Mouse (Mus musculus) spleen, postnatal 4 days (tissue): ENCODE data around the gene 2810004N23Rik.

Experiments used
- DNase-seq, 2 experiments: peaks; one replicate each; pipeline ENCODE4 v3.0.0; 2022; ENCODE audit warnings: low spot score in 2 of 2

2810004N23Rik gene

DNA sequence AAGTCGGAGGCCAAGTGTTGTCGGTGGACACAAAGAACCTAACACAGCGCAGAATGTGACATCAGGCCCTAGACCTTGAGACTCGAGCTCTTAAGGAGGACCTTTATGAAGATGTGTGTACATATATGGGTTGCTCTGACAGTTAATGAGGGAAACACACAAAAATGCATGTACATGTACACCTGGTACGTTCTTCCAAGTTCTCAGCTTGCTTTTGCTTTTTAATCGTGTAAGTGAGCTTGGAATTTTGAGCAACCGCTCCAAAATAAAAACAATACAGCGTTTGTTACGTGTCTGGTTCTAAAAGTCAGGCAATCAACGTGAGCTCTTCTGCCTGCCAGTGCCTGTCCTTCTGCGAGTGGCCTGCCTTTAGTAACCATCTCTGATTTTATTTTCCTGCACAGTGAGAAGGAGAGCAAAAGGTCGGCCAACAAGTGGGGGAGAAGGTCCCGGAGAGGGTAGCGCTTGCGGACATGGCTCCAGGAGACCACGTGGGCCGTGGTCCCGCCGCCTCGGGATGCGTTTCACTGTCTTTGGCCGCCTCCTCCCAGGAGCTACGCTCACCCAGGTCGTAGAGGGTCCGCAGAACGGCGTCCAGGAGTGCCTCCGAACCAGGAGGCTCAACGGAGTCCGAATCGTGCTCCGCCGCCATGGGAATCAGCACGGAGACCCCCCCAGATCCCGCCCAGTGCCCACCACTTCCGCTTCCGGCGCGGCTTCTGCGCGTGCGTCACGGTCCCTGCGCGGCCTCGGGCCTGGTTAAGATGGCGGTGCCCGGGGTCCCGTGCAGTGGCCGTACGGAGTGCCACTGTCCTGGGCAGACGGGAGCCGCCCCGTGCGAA lies at the start of gene 2810004N23Rik, which contains the start of gene Gnpat:
Gene 2810004N23Rik, minus strand, starts transcription at position 800 of the 842 bp plus-strand sequence.
Gene Gnpat, plus strand, starts transcription at position 713 of the 842 bp plus-strand sequence.
- DNase-seq: peak; percentile 88 to 96

DNA sequence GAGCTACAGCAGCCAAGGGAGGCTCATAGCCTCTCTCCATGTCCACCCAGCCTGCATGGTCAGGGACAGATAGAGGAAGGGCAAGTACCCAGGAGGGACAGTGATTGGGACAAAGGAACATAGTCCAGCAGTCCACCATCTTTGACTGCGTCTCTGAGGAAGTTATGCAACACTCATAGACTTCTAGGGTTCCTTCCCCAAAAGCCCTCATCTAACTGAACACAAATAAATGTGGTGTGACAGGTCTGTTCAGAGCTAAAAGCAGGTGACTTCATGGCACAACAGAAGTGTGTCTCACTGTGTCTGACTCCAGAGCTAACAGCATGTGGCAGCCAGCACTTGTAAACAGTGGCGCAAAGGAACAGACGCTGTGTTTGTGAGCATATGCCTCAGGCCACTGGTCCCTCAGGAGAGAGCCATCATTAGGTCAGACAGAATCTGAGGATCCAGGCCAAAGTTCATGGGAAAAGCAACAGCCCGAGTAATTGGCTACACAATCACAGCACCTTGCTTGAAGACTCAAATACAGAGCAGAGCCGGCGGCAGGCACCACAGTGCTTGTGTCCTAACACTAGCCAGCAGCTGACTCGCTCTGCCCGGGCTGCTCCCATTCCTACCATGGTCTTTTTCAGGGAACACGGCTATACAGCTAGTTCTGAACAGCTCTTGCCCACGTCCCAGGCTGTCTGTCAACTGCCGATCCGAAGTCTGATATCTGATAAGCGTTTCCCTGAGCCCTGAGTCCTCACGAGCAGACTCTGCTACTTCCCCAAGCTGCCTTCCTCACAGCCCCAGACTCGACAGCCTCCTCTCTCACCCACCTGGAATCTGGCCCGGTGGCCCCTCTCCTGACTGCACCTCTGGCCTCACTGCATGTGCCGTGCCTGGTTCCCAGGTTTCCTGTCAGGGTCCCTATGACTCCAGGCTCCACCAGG lies 49.3 kb upstream of the 2810004N23Rik start:
- DNase-seq: no peak

DNA sequence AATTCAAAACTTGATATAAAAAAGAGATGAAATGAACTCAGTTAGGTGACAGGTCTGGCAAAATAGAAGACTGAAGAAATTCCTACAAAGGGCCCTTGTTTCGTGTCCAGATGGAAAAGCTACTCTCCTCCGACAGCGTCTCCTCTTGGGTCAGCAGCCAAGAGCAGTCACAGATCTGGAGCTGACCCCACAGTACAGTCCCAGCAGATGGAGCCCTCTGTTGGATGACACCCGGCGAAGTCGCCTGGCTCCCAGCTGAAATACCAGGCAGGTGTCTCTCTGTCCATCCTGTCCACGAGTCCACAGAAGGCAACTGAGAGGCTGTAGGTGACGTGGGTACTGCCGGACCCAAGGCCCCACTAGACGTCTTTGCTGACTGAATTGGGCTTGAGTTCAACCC lies 47.4 kb upstream of the 2810004N23Rik start:
- DNase-seq: no peak

DNA sequence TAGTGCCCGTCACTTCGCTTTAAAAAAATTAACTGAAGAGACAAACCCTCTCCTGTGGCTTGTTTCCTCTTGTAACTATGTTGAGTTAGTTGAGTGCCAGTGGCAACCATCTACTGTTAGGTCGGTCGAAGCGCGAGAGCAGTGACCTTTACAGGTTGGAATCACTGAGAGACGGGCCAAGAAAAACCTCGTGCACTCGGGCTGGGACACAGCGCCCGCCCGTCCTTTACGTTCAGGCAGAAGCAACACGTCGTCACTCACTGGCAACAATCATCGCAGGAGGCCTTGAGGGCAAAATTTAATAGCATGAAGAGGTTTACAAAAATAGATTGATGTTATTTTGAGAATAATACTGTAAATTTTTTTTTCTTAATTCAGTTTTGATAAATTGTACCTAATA lies 47.0 kb upstream of the 2810004N23Rik start:
- DNase-seq: no peak

DNA sequence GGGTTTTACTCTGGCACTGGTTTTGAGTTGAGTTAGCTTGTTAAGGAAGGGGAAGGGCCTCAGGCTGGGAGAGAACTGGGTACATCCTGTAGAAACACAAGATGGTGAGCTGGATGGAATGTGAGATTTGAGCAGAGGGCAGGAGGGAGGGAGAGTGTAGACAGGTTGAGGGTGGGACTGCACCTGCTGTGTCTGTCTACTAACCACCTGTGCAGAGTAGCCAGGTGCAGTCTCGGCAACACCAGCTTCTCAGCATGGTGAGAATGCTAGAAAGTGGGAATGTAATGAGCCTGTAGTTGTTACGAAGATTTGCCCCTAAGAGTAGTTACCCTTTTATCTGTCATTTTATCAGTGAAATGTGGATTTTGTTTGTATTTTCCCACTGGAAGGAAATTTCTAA lies 42.6 kb upstream of the 2810004N23Rik start:
- no peak for DNase-seq

DNA sequence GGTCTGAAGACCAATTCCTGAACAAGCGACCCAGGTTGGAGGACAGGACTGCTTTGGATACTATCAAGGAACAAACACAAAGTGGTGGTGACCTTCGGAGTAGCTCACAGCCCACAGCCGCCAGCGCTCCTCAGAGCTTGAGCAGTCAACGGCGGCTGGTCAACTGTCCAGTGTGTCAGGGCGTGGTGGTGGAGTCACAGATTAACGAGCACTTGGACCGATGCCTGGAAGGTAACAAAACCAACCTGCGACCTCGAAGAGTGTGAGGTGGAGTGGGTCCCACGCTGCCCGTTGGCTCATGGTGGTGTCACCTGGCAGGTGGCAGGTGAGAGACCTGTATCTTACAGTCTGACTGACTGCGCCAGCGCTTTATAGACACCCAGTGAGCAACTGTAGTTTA lies 40.3 kb upstream of the 2810004N23Rik start:
- no peak for DNase-seq

DNA sequence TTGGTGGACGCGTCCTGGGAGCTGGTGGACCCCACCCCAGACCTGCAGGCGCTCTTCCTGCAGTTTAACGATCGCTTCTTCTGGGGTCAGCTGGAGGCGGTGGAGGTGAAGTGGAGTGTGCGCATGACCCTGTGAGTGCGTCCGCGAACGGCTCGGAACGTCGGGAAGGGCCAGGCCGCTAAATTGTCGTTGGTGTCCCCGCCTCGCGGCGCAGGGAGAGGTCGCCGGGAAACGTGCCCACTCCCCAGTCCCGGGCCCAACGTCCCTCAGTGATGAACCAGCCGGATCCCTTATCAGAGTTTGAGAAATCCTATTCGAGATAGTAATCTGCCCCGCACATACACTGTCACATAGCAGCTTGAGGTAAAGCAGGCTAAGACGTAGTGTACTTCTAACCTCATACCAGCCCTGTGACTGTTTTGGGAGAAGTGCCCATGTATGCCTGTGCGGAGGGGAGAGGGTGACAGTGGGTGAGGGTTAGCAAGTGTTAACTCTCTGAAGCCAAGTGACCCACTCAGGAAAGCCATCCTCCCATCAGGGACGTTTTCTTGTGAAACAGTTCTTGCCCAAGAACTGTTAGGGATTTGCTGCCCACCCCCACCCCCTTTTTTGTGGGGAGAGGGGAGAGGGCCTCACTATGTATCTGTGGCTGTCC lies 35.5 kb upstream of the 2810004N23Rik start:
- no peak for DNase-seq

DNA sequence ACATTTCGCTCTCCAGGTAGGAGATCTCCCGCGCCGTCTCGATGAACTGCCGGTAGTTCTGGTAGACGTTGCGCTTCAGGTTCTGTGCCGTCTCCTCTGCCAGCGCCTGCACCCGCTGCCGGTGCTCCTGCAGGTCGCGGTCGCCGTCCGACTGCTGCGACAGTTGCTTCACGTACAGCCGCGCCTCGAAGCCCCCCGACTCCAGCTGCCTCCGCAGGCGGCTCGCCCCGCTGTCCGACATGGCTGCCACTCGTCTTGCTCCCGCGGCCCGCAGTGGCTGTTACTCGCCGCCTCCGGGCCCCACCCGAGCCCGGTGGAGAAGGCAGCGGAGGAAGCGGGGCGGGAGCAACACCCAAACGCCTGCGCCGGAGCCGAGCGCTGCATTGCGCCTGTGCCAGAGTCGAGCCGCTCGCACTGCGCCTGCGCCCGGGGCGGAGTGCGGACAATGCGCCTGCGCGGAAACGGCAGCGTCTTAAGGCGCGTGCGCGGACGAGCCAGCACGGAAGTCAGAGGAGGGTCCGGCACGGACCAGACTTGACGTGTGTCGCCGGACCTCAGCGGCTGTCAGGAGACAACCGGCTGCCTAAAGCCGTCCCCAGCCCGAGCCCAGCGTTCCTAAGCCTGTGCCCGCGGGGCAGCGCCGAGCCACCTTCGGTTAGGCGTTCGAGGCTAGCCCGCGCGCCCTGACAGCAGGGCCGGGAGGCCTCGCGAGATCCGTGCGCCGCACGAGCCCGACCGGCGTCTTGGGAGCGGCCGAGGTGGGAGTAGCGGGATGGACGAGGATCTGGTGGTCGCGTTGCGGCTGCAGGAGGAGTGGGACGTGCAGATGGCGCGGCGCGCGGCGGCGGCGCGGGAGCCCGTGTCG lies 34.7 kb upstream of the 2810004N23Rik start, which contains the start of the genes Exoc8 and Sprtn:
Gene Exoc8, minus strand, starts transcription at position 320 of the 865 bp plus-strand sequence.
Gene Sprtn, plus strand, starts transcription at position 501 of the 865 bp plus-strand sequence.
- peak; percentile 97 to 100 for DNase-seq

DNA sequence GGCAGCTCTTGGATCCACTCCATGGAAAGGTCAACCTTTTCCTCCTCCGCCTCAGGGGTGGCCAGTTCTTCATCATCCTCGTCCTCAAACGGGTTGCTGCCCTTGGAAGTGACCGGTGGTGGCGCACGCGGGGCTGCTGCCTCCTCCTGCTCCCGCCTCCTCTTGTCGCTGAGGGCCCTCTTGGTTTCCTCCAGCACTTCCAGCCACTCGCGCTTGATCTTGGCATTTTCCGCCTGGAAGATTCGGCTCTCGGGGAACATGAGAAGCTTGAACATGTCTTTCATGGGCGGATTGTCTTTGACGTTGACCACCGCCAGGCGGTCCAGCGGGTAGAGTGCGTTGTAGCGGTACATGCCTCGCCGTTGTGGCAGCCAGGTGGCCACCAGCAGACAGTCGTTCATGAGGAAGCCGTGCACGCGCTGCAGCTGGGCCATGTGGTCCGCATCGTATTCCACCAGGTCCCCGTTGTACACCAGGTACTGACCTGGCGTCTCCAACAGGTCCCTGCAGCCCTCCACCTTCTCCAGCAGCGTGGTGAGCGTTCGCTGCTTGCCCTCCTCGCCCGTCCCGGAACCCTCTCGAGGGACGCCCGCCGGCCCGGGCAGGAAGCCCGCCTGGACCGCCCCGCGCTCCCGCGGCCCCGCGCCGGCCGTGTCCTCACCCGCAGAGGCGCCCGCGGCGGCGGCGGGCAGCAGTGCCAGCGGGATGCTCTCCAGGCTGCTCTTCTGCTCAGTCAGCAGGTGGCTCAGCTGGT lies 33.9 kb upstream of the 2810004N23Rik start:
- peak; percentile 74 to 86 for DNase-seq

DNA sequence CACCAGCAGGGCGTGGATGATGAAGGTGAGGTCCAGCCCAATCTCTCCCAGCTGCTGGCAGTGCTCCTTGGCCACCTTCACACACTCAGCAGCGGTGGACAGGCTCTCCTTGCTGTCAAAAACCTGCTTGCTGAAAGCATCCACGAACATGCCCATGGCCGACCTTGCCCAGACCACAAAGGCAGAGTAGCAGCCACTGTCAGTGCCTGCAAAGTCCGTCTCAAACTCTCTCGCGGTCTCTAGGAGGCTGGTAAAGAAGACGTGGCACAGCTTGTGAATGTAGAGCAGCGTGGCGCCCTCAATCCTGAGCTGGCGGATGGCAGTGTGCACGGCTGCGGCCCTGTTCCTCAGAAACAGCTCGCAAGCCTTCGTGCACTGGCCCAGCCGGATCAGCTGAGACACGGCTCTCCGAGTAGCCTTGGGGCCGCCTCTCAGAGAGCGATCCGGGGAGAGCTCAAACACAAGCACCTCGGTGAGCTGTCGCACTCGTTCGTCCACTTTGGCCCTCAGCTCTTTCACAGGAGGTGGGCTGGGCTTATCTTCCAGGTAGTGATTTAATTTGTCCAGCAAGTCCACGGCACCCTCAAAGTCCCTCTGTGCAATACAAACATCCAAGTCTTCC lies 33.2 kb upstream of the 2810004N23Rik start:
- DNase-seq: peak in 1 of 2 experiments; percentile 65

DNA sequence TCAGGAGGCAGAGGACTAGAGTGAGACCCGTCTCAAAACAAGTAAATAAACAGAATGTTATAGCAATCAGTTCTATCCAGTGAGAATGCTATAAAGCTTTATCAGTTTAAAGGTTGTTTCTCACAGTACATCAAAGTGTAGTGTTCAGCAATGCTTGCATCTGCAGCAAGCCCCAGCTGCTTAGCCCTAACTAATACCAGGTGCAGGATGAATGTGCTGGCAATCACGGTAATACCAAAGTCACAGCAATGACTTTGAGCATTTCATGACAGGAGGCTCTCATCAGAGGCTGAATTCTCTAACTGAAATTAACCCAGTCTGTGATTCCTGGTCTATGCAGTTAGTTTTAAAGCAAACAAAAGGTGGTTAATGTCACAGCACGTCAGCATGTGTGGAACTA lies 29.7 kb upstream of the 2810004N23Rik start:
- no peak for DNase-seq

DNA sequence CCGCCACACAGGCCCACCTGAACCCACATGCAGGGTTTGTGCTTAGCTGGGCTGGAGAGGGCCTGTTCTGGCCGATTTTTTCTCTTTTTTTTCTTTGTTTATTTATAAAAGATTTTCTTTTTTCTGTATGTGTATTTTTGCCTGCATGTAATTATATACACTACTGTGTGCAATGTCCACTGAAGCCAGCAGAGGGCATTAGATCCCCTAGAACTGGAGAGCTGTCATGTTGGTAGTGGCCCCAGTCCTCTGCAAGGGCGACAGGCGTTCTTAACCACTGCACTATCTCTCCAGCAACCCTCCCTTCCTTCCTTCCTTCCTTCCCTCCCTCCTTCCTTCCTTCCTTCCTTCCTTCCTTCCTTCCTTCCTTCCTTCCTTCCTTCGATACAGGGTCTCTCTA lies 25.5 kb upstream of the 2810004N23Rik start:
- DNase-seq: no peak

DNA sequence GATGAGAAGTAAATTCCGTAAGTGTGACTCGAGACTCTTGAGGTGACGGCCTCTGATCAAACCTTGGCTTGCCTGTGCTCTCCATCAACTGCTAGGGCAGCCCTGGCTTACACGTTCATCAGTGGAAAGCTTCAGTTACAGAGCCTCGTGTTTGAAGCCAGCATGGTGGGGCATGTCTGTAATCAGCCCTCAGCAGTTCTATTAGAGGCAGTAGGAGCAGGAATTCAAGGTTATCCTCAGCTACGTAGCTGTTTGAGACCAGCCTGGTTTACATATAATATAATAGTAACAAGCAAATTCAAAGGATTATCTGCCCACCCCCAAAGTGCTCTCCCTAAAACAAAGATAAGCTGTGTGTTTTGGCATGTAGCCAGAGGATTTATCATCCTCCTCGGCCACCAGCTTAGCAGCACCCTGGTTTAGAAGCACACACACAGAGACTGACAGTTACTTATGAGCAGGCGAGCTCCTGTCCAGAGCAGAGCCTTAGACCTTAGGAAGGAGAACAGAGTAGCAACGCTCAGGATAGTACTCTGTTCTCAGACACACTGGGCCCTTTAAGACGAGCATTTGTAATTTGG lies 16.1 kb upstream of the 2810004N23Rik start:
- no peak for DNase-seq

DNA sequence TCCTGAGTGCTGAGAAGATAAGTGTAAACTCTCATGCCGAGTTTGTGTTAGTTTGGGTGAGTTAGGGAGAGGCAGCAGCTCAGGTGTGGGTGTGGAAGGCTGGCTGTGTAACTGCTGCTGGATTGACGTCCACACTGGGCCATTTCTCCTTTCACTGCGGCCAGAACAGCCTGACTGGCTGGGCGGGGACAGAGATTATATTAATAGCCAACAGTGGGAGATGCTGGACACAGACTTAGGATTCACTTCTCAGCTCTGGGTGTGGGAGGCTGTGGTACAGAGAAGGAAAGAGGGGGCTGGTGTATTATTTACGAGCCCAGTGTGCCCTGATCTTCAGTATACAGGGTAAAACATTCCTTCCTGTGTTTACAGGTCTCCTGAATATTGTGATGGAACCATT lies 15.2 kb upstream of the 2810004N23Rik start:
- no peak for DNase-seq

DNA sequence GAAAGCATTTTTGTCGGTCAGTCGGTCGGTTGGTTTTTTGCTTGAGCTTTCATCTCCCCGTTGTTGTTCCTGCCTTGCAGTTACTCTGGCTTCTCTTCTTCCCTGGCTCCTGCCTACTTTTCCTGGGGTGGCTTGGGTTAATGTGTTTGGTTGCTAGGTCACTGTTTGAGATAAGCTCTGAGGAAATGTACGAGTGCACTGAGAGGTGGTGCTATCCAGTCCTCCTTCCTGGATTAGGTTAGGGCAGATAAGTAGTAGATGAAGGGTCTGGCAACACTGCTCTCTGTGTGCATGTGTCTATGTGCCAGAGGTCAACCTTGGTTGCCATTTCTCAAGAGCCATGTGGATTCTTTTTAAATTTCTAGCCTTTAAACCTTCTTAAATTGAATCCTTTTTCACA lies 9.8 kb upstream of the 2810004N23Rik start:
- DNase-seq: no peak

DNA sequence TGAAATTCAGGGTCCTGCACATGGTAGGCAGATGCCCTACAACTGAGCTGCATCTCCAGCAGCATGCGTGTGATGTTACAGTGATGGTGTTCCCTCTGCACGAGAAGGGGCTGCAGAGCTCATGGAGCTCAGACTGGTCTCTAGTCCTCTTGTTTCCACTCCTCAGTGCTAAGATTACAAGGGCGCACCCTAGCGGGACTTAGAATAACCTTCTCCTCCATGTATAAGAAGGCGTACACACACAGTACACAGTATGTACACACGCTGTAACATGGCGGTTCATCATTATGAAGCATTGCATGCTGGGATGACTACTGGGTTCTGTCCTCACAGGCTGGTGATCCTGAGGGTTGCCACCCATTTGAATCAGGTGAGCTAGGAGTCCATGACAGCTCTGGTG lies 9.2 kb upstream of the 2810004N23Rik start:
- no peak for DNase-seq

DNA sequence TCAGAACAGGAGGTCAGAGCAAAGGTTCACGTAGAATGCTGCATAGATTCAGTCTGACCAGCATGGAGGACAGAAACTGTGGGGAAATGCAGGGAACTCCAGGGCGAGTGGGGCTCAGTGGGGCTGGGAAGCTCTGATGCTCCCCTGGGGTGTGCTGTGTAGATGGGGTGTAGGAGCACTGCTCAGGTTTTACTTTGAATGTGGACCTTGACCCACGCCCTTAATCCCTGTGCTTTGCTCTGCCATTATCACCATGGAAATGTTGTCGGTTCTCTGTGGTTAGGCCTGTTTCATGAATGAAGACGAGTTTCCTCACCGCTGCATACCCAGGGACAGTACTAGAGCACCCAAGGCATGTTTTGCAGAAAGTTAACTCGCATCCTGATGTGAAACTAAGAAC lies 8.6 kb upstream of the 2810004N23Rik start:
- no peak for DNase-seq

DNA sequence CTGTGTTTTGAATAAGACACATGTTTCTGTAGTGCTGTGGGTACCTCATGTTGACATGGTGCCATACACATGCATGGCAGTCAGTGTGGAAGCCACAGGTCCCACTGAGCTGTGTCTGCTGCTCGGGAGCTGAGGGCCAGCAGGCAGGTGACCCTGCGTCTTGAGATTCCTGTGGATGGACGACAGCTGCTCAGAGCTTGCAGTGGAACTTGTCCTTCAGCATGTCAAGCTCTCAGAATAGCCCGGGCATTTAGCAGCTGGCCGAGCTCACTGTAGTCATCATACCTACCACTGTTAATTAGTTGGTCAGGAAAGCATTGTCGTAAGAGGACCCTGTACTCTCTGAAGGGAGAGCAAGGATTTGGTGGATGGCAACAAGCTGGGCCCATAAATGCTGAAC lies 6.8 kb upstream of the 2810004N23Rik start:
- no peak for DNase-seq

DNA sequence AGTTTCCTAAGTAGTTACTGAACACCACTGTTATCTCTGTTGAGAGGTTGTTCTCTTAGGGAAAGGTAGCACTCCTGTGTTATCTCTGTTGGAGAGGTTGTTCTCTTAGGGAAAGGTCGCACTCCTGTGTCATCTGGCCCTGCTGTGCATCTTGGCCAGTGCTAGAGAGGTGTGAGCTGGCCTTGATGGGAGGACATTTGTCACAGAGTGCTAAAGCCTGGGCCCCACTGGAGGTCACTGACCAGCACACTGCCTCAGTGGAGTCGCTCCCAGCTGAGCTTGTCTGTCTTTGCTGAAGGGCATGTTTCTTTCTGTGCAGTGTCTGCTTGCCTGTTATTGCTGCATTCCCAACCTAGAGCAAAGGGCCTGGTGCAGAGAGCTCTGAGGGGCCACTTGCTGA lies 4.2 kb upstream of the 2810004N23Rik start:
- no peak for DNase-seq
